Mouse (Mus musculus): ENCODE measurements around the gene Rab22a. TPM values are rescaled to one million over a fixed set of nuclear protein-coding genes. Genes with fewer than 3 reads are reported as not detected.
"Not testable (repeated sequence)": the region's sequence is repeated elsewhere in the genome, so short reads cannot be mapped to it uniquely, and the experiment has no call there.

Rab22a gene
- total RNA-seq, 2 experiments from 2014 or later = 33.8 to 34.3 TPM

DNA sequence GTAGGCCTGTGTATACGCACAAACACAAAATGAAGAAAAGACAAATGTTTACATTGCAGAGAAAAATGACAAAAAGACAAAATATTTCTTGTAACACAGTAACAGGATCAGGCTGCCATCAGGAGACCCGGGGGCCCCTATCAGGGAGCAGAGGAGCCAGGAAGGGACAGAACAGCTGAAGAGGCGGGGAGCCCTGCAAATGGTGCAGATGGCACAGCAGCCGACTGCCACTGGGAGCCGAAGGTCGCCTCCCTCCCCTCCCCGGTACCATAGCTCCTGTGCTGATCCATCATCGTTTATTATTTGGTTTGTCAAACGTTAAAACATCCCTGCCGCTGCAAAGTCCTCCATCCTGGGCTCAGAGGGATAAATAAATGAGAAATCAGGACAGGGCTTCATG lies 53.1 kb downstream of the Rab22a start:
- intact Hi-C loops (cut with DNase I) = no loop called here
- no peak for DNase-seq (ENCODE audit: low spot score)

DNA sequence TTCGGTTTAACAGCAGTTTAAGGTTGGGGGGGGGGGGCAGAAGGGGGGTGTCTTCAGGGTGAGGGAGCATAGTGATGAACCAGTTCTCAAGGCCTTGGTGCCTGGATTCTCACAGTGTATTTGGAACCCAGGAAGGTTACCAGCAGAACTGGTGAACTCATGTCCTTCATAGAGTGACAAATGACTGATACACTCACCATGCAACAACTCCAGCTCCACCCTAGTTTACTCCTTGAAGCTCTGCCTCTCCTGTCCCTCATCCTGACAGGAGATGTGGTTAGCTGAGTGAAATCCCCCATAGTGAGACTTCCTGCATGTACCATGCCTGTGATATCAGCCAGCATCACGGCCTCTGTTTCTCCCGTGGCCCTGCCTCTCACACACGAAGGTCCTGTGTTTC lies 53.7 kb downstream of the Rab22a start:
- intact Hi-C loops (cut with DNase I) = no loop called here
- DNase-seq (ENCODE audit: low spot score) = no peak

- intact Hi-C loops (cut with DNase I) = no loop called here
- no peak for DNase-seq (ENCODE audit: low spot score)
These were observed 55.2 kb downstream of the Rab22a start for GRCm38 (mm10) chr2:173714620-173715218.

DNA sequence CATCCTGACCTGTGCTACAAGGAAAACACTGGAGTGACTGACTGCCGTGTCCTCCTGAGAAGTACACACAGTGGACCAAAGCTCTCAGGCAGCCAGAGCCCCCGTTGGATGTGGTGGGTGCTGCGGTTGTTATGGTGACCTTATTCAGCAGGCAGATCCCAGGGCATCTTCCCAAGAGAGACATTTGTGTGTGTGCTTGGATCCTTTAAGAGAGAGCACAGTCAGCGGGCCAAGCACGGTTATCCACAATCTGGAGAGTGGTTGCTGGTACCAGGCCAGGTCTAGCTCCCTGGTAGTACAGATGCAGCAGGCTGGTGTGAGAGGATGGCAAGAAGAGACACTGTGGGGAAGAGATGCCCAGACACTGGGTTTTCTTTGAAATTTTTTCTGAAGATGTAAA lies 57.4 kb downstream of the Rab22a start:
- intact Hi-C loops (cut with DNase I) = no loop called here

DNA sequence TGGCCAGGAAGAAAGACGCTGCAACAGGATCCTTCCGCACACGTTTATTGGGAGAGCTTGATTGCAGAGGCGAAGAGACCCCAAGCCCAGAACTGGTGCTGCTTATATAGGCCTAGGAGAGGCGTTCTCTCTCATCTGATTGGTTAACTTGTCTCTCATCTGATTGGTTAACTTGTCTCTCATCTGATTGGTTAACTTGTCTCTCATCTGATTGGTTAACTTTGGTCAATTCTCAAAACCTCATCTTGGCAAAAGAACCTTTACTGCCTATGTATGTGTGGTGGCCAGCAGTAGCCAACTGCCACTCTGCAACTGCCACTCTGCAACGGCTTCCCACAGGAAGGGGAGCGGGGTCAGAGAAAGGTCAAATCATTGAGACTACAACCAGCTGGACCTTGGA lies 59.6 kb downstream of the Rab22a start, which contains the start of gene 1700010B08Rik:
1700010B08Rik (plus strand) TSS at position 301 of the 400 bp plus-strand sequence.
- not testable (repeated sequence) for DNase-seq (ENCODE audit: low spot score)

More for the DNA sequence above, 57.4 kb downstream of the Rab22a start:
- DNase-seq (ENCODE audit: low spot score) = no peak

GRCm38 (mm10) chr2:173722251-173722857 lies 62.8 kb downstream of the Rab22a start:
- DNase-seq (ENCODE audit: low spot score) = no peak
- intact Hi-C loops (cut with DNase I) = no loop called here

More for the DNA sequence above, 59.6 kb downstream of the Rab22a start, which contains the start of gene 1700010B08Rik:
- intact Hi-C loops (cut with DNase I) = not testable (repeated sequence)

DNA sequence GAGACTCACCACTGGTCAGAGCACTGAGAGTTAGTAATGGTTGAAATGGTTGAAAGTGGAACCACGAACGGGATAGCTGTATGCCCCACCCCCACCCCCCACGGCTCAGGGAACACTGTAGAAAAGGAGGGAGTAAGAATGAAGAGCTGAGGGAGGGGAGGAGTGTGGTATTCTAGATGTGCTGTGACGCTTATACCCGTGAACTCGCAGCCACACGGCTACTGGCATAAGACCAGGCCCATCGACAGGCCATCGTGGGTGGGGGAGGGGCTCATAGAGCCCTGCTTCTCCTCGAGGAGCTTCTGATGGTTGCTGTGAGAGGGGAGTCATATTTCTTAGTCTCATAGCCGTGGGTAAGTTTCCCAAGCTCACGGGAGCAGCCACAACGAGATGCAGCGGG lies 64.8 kb downstream of the Rab22a start:
- DNase-seq (ENCODE audit: low spot score) = no peak
- intact Hi-C loops (cut with DNase I) = no loop called here

DNA sequence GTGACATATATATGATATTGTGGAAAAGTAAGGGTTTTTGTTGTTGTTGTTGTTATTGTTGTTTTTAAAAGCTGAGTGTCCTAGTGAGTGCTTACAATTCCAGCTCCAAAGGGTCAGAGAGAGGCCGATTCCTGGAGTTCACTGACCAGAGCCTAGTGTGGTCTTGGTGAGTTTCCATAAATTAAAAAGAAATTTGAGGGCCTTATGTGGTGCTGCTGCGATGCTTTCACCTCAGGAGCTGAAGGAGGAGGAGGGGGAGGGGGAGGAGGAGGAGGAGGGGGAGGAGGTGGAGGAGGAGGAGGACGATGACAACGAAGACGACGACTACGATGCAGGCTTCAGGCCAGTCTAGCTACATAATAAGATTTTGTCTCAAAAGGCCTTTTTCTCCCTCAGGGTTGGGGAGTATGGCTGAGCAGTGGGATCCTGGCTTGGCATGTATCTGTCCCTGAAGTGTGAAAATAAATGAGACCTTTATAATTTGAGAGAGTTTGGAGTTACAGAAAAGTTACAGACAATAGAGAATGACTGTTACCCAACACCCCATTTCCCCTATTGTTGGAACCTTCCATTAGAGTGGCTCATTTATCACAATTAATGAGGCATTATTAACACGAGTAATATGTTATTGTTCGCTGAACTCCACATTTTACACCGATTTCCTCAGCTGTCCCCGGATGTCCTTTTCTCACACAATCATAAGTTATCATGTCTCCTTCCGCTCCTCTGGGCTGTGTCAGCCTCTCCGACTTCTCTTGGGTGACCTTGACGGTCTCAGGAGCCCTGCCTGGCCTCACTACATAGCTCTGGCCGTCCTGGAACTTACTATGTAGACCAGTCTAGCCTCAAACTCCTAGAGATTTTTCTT lies 65.6 kb downstream of the Rab22a start:
- intact Hi-C loops (cut with DNase I) = no loop called here
- no peak for DNase-seq (ENCODE audit: low spot score)

DNA sequence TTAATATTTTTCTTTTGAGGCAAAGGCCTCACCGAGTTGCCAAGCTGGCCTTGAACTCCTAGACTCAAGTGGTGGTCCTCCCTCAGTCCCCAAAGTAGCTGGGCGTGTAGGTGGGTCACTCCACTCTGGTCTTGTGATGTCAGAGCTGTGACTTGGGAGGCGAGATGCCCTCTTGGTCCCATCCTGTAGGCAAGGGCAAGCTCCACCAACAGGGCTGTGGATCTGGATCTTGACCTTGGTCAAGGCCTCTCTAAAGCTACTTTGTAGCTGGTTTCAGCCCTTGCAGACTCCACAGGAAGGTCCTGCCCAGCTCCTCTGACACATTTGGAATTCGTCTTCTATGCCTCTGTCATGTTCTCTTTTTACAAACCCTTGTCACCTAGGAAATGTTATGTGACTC lies 66.3 kb downstream of the Rab22a start:
- DNase-seq (ENCODE audit: low spot score) = no peak
- intact Hi-C loops (cut with DNase I) = no loop called here

GRCm38 (mm10) chr2:173730444-173730966 lies 70.9 kb downstream of the Rab22a start:
- no peak for DNase-seq (ENCODE audit: low spot score)
- intact Hi-C loops (cut with DNase I) = no loop called here

- intact Hi-C loops (cut with DNase I) = no loop called here
- no peak for DNase-seq (ENCODE audit: low spot score)
These were observed 74.9 kb downstream of the Rab22a start for GRCm38 (mm10) chr2:173734426-173734825.

DNA sequence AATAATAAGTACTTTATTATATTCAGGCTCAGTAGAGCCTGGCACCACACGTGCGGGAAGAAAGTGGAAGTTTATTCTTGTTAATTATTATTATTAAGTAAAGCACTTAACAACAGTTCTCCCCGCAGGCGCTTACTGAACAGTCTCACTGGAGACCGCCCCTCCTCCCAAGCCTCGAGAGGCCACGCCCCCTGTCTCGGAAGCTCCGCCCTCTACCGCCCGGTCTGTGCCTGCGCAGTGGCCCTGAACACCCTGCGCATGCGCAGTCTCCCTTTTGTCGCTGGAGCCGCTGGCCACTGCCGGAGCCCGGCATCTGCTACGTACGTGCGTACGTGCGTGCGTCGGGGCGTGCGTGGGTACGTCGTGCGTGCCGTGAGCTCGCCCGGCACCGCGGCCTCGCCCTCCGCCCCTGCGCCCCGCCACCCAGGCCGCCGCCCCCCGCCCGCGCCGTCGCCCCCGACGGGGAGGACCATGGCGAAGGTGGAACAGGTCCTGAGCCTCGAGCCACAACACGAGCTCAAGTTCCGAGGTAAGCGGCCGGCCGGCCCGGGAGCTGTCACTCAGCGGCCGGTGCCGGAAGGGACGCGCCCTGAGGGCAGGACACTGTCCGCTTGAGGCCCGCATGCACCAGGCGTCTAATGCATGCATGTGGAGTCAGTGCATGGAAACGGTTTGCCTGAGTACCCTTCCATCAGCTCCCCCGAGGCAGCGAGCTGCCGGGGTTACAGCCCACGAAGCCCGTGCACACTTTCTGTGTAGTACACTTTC lies 77.8 kb downstream of the Rab22a start, which contains the start of gene Vapb:
Vapb (plus strand) TSS at position 290 of the 768 bp plus-strand sequence.
- intact Hi-C loops (cut with DNase I) = loop anchor here (2.0 to 5.0 kb wide), 2 partner anchors 75 to 373 kb away; partner anchors contain the start of gene Npepl1
- DNase-seq (ENCODE audit: low spot score) = peak; percentile 97

DNA sequence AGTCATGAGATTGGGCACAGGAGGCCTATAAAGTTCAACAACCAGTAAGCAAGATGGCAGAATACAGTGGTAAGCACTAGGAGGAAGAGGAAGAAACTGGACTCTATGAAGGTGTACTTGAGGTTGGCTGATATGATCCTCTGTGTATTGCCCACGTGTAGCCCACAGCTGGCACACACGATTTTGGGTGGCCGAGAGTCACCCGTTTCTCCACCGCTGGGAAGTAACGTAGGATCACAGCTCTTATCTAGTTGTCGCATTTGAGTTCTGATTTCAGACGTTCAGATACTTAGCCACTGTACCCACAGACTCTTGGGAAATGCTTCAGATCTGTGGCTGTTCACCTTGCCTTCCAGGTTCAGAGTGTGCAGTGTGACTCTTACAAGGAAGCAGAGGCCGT lies 78.7 kb downstream of the Rab22a start:
- intact Hi-C loops (cut with DNase I) = loop anchor here (5.0 kb wide), 1 partner anchor 76 kb away; no protein-coding TSS in a partner anchor
- no peak for DNase-seq (ENCODE audit: low spot score)

- intact Hi-C loops (cut with DNase I) = loop anchor here (5.0 kb wide), 1 partner anchor 77 kb away; no protein-coding TSS in a partner anchor
- no peak for DNase-seq (ENCODE audit: low spot score)
These were observed 79.5 kb downstream of the Rab22a start for GRCm38 (mm10) chr2:173739107-173739506.

GRCm38 (mm10) chr2:173742090-173742489 lies 82.5 kb downstream of the Rab22a start:
- no peak for DNase-seq (ENCODE audit: low spot score)
- intact Hi-C loops (cut with DNase I) = loop anchor here (5.0 kb wide), 1 partner anchor 40 kb away; no protein-coding TSS in a partner anchor

DNA sequence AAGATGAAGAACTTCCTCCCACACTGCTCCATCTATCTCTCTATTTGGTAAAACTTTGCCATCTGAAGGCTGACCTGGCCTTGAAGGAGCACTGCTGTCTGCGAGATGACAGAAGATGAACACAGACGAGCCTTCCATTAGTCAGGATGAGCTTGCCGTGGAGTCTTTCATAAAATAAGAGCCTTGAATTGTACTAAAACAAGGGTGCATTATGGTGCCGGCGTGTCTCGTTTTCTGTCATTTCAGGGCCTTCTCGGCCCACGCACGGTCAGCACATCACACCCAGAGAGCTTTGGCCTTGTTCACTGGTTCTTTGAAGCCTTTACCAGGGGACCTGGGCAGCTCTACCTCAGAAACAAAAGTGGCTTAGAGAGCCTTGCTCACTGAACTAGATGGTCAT lies 83.2 kb downstream of the Rab22a start:
- intact Hi-C loops (cut with DNase I) = loop anchor here (5.0 kb wide), 1 partner anchor 40 kb away; no protein-coding TSS in a partner anchor
- DNase-seq (ENCODE audit: low spot score) = no peak

DNA sequence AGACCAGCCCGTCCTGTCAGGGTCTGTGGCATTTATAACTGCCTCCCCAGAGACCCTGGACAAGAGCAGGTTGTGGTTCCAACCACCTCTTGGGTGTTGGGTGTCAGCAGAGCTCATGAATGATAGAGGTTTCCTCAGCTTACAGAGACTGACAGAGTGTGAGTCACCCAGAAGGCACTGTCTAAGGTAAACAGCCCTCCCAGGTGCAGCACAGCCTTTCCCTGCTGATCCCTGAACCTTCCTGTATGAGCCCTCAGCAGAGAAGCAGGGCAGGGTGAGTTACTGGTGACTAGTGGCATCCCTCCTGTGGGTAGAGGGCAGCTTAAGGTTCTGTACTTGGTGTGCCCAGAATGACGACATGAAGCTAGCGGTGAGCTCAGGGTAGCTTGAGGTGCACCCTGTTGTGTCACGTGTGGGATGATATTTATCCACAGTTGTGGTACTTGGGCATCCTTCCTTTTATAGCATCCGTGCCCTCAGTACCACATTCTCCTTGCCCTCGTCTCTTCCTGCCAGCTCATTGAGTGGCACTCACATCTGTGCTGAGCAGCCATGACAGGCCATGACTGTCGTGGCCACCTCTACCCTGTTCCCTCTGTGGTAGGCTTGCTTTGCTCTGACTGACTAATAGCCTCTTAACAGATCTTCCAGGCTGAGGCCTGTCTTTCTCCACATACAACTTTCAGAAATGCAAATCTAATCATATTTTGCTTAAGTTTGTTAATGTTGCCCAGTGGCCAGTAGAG lies 84.7 kb downstream of the Rab22a start:
- no peak for DNase-seq (ENCODE audit: low spot score)
- intact Hi-C loops (cut with DNase I) = loop anchor here (5.0 kb wide), 1 partner anchor 38 kb away; no protein-coding TSS in a partner anchor

DNA sequence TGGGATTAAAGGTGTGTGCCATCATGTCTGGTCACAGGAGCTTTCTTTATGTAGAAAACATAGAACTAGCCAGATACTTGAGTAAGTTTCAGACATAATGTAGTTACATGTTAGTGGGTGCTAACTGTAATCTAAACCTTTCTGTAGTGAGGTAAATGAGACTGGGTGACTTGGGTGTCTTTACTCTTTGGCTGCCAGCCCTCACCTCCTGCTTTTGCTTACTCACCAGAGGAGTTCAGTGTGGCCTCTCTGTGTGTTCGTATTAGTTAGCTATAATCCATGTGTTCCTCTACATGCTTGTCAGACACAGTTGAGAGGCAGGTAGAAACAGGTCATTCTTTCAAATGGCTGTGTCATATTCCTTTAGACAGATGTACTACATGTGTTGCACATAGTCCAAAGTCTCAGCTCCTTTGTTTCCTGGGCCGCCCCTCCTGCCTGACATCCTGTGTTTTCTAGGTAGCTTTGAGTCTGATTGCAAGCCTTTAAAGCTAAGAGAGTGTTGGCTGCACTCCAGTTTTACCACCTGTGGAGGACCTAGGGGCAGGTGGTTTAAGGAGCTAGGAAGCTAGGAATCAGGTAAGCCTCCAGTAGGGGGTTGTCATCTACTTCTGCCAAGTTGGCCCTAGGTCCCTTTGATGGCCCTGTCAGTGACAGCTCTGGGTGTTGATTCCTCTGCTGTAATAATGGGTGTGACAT lies 89.5 kb downstream of the Rab22a start:
- intact Hi-C loops (cut with DNase I) = no loop called here
- no peak for DNase-seq (ENCODE audit: low spot score)
